Mouse (Mus musculus) lung, postnatal 0 days (tissue): Measurements from ENCODE around the gene Csf2rb2. TPM values are rescaled to one million over a fixed set of nuclear protein-coding genes. Genes with fewer than 3 reads are reported as not detected.
"Not testable (repeated sequence)": the region's sequence is repeated elsewhere in the genome, so short reads cannot be mapped to it uniquely, and the experiment has no call there.

ENCODE experiments used
- ATAC-seq: fragments of 200-750 bp; cut with Nextera tagmentation; 2 replicates; pipeline ENCODE4 v1.8.0; 2017; ENCODE audit warnings: moderate library complexity
- DNase-seq: peaks from one replicate; pipeline ENCODE4 v3.0.0-alpha.2; 2016; ENCODE audit warnings: low spot score
- H3K27ac ChIP-seq: fragments of 300-500 bp; sonication (generic); 2 replicates; pipeline ENCODE4 v1.5.1; 2014; ENCODE audit warnings: antibody characterized with exemption, mild to moderate bottlenecking, low read length, mixed read lengths
- H3K27me3 ChIP-seq: fragments of 300-500 bp; sonication (generic); replicated peaks from 2 replicates; pipeline ENCODE4 v1.6.1; 2014; ENCODE audit warnings: low read length, mixed read lengths; ENCODE audit not compliant: insufficient read depth
- H3K36me3 ChIP-seq: fragments of 300-500 bp; sonication (generic); 2 replicates; pipeline ENCODE4 v1.6.1; 2014; ENCODE audit warnings: low read length, mixed read lengths; ENCODE audit not compliant: insufficient read depth
- H3K4me1 ChIP-seq: fragments of 300-500 bp; sonication (generic); 2 replicates; pipeline ENCODE4 v1.6.1; 2014; ENCODE audit warnings: antibody characterized with exemption, low read depth, low read length, mixed read lengths; ENCODE audit not compliant: insufficient read depth
- H3K4me2 ChIP-seq: fragments of 300-500 bp; sonication (generic); replicated peaks from 2 replicates; pipeline ENCODE4 v1.6.1; 2014; ENCODE audit warnings: low read depth, mild to moderate bottlenecking, low read length, moderate library complexity, mixed read lengths
- H3K4me3 ChIP-seq: fragments of 300-500 bp; sonication (generic); 2 replicates; pipeline ENCODE4 v1.5.1; 2014; ENCODE audit warnings: low read depth, low read length
- H3K9ac ChIP-seq: fragments of 300-500 bp; sonication (generic); replicated peaks from 2 replicates; pipeline ENCODE4 v1.6.1; 2014; ENCODE audit warnings: low read depth, mild to moderate bottlenecking
- H3K9me3 ChIP-seq: fragments of 300-500 bp; sonication (generic); 2 replicates; pipeline ENCODE4 v1.6.1; 2016; ENCODE audit warnings: low read length, mixed read lengths
- CTCF ChIP-seq: IDR thresholded peaks from 2 replicates; pipeline ENCODE4 v1.5.1; 2016; ENCODE audit warnings: antibody characterized with exemption, mild to moderate bottlenecking
- EP300 ChIP-seq: IDR thresholded peaks from 2 replicates; pipeline ENCODE4 v1.6.1; 2016; ENCODE audit warnings: antibody characterized with exemption, mild to moderate bottlenecking, control low read depth
- WGBS: fragments of 180-500 bp; shearing (Covaris S2); extraction: QIAGEN DNeasy Blood & Tissue Kit; methylation state at CpG from one replicate; pipeline ENCODE4 v1.1.7; 2014; 5-methylcytosine and 5-hydroxymethylcytosine counted together
- polyA plus RNA-seq: library from polyadenylated mRNA; unstranded; fragments of >200 nt; fragmentation: Nextera tagmentation; extraction: Ambion mirVana; gene quantifications from 2 replicates; pipeline ENCODE4 v1.2.1, GENCODE M21; 2015

The Csf2rb2 gene
- polyA plus RNA-seq, 1 experiment from 2014 or later: 0.84 TPM

GRCm38 (mm10) chr15:78328520-78329097 is 23.1 kb upstream of the Csf2rb2 start:
- Histone ChIP-seq H3K9ac (no peak overlapping the region), H3K9me3 (no peaks in the 10 kb centered on the region), H3K27ac (no peak overlapping the region), H3K4me1 (no peaks in the 10 kb centered on the region), H3K36me3 (no peaks in the 10 kb centered on the region), H3K4me2 (no peak overlapping the region), H3K27me3 (no peaks in the 10 kb centered on the region), H3K4me3 (no peak overlapping the region)
- TF ChIP-seq EP300: no peak
- no peak for TF ChIP-seq CTCF
- no peak for ATAC-seq
- 81% methylated on average over 3 of the region's 3 CpGs for WGBS
- DNase-seq: no peak

- H3K4me3 ChIP-seq, H3K27ac ChIP-seq: not testable (repeated sequence)
- 65% methylated on average over 6 of the region's 6 CpGs for WGBS
Measured at GRCm38 (mm10) chr15:78327753-78328341, 22.3 kb upstream of the Csf2rb2 start.

GRCm38 (mm10) chr15:78326747-78327146 is 21.2 kb upstream of the Csf2rb2 start:
- H3K9me3 ChIP-seq: no peaks in the 10 kb centered on the region
- H3K36me3 ChIP-seq: no peaks in the 10 kb centered on the region
- no peaks in the 10 kb centered on the region for H3K27me3 ChIP-seq
- H3K4me2 ChIP-seq: 0 out of 2 replicates have a peak overlapping the region, but pooled peaks have one; percentile 6
- ATAC-seq: no peak
- no peak overlapping the region for H3K9ac ChIP-seq
- TF ChIP-seq EP300 (no peak), CTCF (no peak)
- no peak overlapping the region for H3K27ac ChIP-seq
- peak overlapping the region; percentile 14; the same call in 1 of the 2 replicates for H3K4me3 ChIP-seq
- DNase-seq: no peak
- WGBS: 88% methylated on average over 10 of the region's 10 CpGs
- H3K4me1 ChIP-seq: no peaks in the 10 kb centered on the region

More at GRCm38 (mm10) chr15:78327753-78328341, 22.3 kb upstream of the Csf2rb2 start:
- not testable (repeated sequence) for H3K9ac ChIP-seq, H3K9me3 ChIP-seq, ATAC-seq, H3K4me1 ChIP-seq, H3K36me3 ChIP-seq, H3K27me3 ChIP-seq, DNase-seq, H3K4me2 ChIP-seq

- 53% methylated on average over 11 of the region's 11 CpGs for WGBS
- ATAC-seq: peak; percentile 46
Measured at GRCm38 (mm10) chr15:78325671-78326339, 20.3 kb upstream of the Csf2rb2 start, which contains the start of gene Csf2rb. Csf2rb (plus strand) TSS chr15:78325752.

GRCm38 (mm10) chr15:78324294-78324693 is 18.8 kb upstream of the Csf2rb2 start:
- Histone ChIP-seq H3K4me1 (no peaks in the 10 kb centered on the region), H3K27ac (no peak overlapping the region), H3K27me3 (no peaks in the 10 kb centered on the region), H3K36me3 (no peaks in the 10 kb centered on the region), H3K9ac (no peak overlapping the region), H3K4me2 (no peak overlapping the region), H3K9me3 (no peaks in the 10 kb centered on the region), H3K4me3 (no peak overlapping the region)
- 90% methylated on average over 2 of the region's 2 CpGs for WGBS
- ATAC-seq (no peak), DNase-seq (no peak)
- TF ChIP-seq EP300: no peak
- TF ChIP-seq CTCF: no peak

More at GRCm38 (mm10) chr15:78325671-78326339, 20.3 kb upstream of the Csf2rb2 start, which contains the start of gene Csf2rb:
- H3K9me3 ChIP-seq: no peaks in the 10 kb centered on the region
- H3K4me3 ChIP-seq: peak within 1 kb of the TSS; percentile 14; the same call in 1 of the 2 replicates
- no peaks in the 10 kb centered on the region for H3K4me1 ChIP-seq
- H3K36me3 ChIP-seq: no peaks in the 10 kb centered on the region
- H3K27me3 ChIP-seq: no peaks in the 10 kb centered on the region
- peak; percentile 61 for DNase-seq
- H3K4me2 ChIP-seq: peak within 1 kb of the TSS; percentile 11; the same call in 1 of the 2 replicates
- 0 out of 2 replicates have a peak within 1 kb of the TSS, but pooled peaks have one; percentile 5 for H3K9ac ChIP-seq
- no peak for TF ChIP-seq CTCF
- TF ChIP-seq EP300: no peak
- no peak within 1 kb of the TSS for H3K27ac ChIP-seq

DNA sequence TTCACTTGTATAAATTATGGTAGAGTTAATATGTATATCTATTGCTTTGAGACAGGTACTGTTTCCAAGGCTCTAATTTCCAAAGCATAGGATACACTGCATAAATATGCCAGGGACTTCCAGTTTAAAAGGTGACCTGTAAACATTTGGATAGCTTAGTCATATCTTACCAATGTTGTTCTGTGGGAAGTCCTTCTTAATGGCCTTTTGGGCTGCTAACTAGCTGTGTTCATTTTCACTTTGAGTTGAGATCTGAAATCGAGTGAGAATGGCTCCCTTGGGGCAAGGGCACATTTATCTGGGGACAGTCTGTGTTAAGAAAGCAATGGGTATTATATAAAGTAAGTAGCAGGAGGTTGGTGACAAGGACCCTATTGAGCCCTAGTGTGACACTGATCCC is 17.8 kb upstream of the Csf2rb2 start:
- no peak overlapping the region for H3K4me3 ChIP-seq
- no peaks in the 10 kb centered on the region for H3K9me3 ChIP-seq
- no peak overlapping the region for H3K9ac ChIP-seq
- no peaks in the 10 kb centered on the region for H3K27me3 ChIP-seq
- H3K36me3 ChIP-seq: no peaks in the 10 kb centered on the region
- WGBS: 68% methylated on average over 1 of the region's 1 CpGs
- no peaks in the 10 kb centered on the region for H3K4me1 ChIP-seq
- DNase-seq: no peak
- no peak for TF ChIP-seq CTCF
- TF ChIP-seq EP300: no peak
- no peak for ATAC-seq
- H3K4me2 ChIP-seq: no peak overlapping the region
- H3K27ac ChIP-seq: no peak overlapping the region
